Mouse (Mus musculus): ENCODE measurements at regions not wholly inside any gene's neighbourhood (a gene's known extent, or its start where the extent isn't known, plus 50 kb on each side); places are given as distances from the start of the nearest gene placed in this dataset.

GRCm38 (mm10) chr9:116369059-116369718, 194.0 kb upstream of the Tgfbr2 start:
- TF ChIP-seq CTCF (conservative IDR thresholded peaks at IDR 0.05 in 1 of 2, IDR thresholded peaks at IDR 0.05 in 1 of 2; ENCODE audit: low read depth in 2 of 2, low read length in 2 of 2) (no peak), POLR2A (IDR thresholded peaks at IDR 0.05; ENCODE audit: low read depth, low read length) (peak; percentile 40), SMC3 (IDR thresholded peaks at IDR 0.05; ENCODE audit: low read depth, low read length) (no peak), JUN (IDR thresholded peaks at IDR 0.05; ENCODE audit: insufficient read depth, low read depth, low read length) (no peak; the same call in none of the 2 replicates), USF1 (IDR thresholded peaks at IDR 0.05; ENCODE audit: low read depth, low read length) (no peak), RCOR1 (conservative IDR thresholded peaks at IDR 0.05; ENCODE audit: low read depth, low read length) (no peak), POLR2AphosphoS2 (IDR thresholded peaks at IDR 0.05; ENCODE audit: low read depth, low read length) (no peak), MYC (IDR thresholded peaks at IDR 0.05; ENCODE audit: low read depth, low read length) (peak; percentile 52; the same call in 1 of the 2 replicates), MAX (IDR thresholded peaks at IDR 0.05; ENCODE audit: low read length) (no peak)
